Mouse (Mus musculus) heart, embryonic 11.5 days (tissue): ENCODE data around the gene Zkscan17. TPM values are rescaled to one million over a fixed set of nuclear protein-coding genes. Genes with fewer than 3 reads are reported as not detected.

ENCODE experiments used
- ATAC-seq: fragments of 200-750 bp; cut with Nextera tagmentation; replicated peaks from 2 replicates; pipeline ENCODE4 v1.8.0; 2017; ENCODE audit warnings: moderate library complexity; ENCODE audit not compliant: insufficient number of reproducible peaks, low FRiP score, low TSS enrichment
- H3K27ac ChIP-seq: fragments of 300-500 bp; sonication (generic); 2 replicates; pipeline ENCODE4 v1.5.1; 2014; ENCODE audit warnings: mild to moderate bottlenecking, low read depth, low read length
- H3K27me3 ChIP-seq: fragments of 300-500 bp; sonication (generic); 2 replicates; pipeline ENCODE4 v1.6.1; 2014; ENCODE audit warnings: mild to moderate bottlenecking, low read length, mixed read lengths; ENCODE audit not compliant: control insufficient read depth, insufficient read depth
- H3K36me3 ChIP-seq: fragments of 300-500 bp; sonication (generic); 2 replicates; pipeline ENCODE4 v1.6.1; 2014; ENCODE audit warnings: mild to moderate bottlenecking, low read length, moderate library complexity, mixed read lengths; ENCODE audit not compliant: control insufficient read depth, insufficient read depth
- H3K4me1 ChIP-seq: fragments of 300-500 bp; sonication (generic); 2 replicates; pipeline ENCODE4 v1.6.1; 2014; ENCODE audit warnings: low read length; ENCODE audit not compliant: control insufficient read depth, insufficient read depth
- H3K4me2 ChIP-seq: fragments of 300-500 bp; sonication (generic); 2 replicates; pipeline ENCODE4 v1.6.1; 2014; ENCODE audit warnings: mild to moderate bottlenecking, moderate library complexity
- H3K4me3 ChIP-seq: fragments of 300-500 bp; sonication (generic); 2 replicates; pipeline ENCODE4 v1.5.1; 2014; ENCODE audit warnings: low read depth, low read length
- H3K9ac ChIP-seq: fragments of 300-500 bp; sonication (generic); 2 replicates; pipeline ENCODE4 v1.6.1; 2014; ENCODE audit warnings: mild to moderate bottlenecking, low read depth, low read length, moderate library complexity
- H3K9me3 ChIP-seq: fragments of 300-500 bp; sonication (generic); replicated peaks from 2 replicates; pipeline ENCODE4 v1.6.1; 2016; ENCODE audit warnings: low read length; ENCODE audit not compliant: control insufficient read depth
- WGBS: fragments of 180-500 bp; shearing (Covaris S2); extraction: QIAGEN DNeasy Blood & Tissue Kit; methylation state at CpG from one replicate; pipeline ENCODE4 v1.1.7; 2014; ENCODE audit not compliant: insufficient replicate concordance; 5-methylcytosine and 5-hydroxymethylcytosine counted together
- polyA plus RNA-seq: library from polyadenylated mRNA; unstranded; fragments of >200 nt; fragmentation: Nextera tagmentation; extraction: Ambion mirVana; gene quantifications from 2 replicates; pipeline ENCODE4 v1.2.1, GENCODE M21; 2014

Zkscan17 gene
- polyA plus RNA-seq, 1 experiment from 2014 or later = 12.8 TPM

DNA sequence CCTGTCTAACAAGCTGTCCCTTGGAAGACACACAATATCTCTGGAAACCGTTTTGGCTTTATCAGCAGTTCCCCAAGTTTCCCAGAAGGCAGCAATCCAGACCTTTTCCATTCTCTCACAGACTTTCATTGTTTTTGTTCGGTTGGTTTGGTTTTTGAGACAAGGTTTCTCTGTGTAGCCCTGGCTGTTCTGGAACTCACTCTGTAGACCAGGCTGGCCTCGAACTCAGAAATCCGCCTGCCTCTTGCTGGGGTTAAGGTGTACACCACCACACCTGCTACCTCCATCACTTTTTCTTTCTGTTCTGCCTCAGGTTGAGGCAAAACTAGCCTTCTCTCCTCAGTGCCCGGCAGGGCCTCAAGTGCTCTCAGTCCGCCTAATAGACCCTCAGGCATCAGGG, 12.2 kb downstream of the Zkscan17 start:
- WGBS = 56% methylated on average over 6 of the region's 6 CpGs
- no peak overlapping the region for H3K9ac ChIP-seq

GRCm38 (mm10) chr11:59513556-59513955, 13.0 kb downstream of the Zkscan17 start:
- no peaks in the 10 kb centered on the region for H3K9me3 ChIP-seq
- H3K27me3 ChIP-seq = no peaks in the 10 kb centered on the region
- peak overlapping the region; percentile 35; the same call in 1 of the 2 replicates for H3K27ac ChIP-seq
- H3K36me3 ChIP-seq = no peaks in the 10 kb centered on the region
- WGBS = 78% methylated on average over 3 of the region's 3 CpGs
- no peak for ATAC-seq
- H3K9ac ChIP-seq = no peak overlapping the region
- no peak overlapping the region for H3K4me2 ChIP-seq
- no peaks in the 10 kb centered on the region for H3K4me1 ChIP-seq
- no peak overlapping the region for H3K4me3 ChIP-seq

More for the DNA sequence above, 12.2 kb downstream of the Zkscan17 start:
- Histone ChIP-seq H3K4me2 (no peak overlapping the region), H3K27me3 (no peaks in the 10 kb centered on the region), H3K4me1 (no peaks in the 10 kb centered on the region; the same call in 1 of the 2 replicates), H3K9me3 (no peaks in the 10 kb centered on the region), H3K36me3 (no peaks in the 10 kb centered on the region), H3K4me3 (no peak overlapping the region), H3K27ac (peak overlapping the region; percentile 79; the same call in 1 of the 2 replicates)
- no peak for ATAC-seq

- no peak for ATAC-seq
- H3K9me3 ChIP-seq = no peaks in the 10 kb centered on the region
- H3K4me3 ChIP-seq = no peak overlapping the region
- no peaks in the 10 kb centered on the region for H3K27me3 ChIP-seq
- no peaks in the 10 kb centered on the region for H3K4me1 ChIP-seq
- no peak overlapping the region for H3K4me2 ChIP-seq
- H3K9ac ChIP-seq = no peak overlapping the region
- H3K27ac ChIP-seq = no peak overlapping the region
- H3K36me3 ChIP-seq = no peaks in the 10 kb centered on the region
- 83% methylated on average over 10 of the region's 10 CpGs for WGBS
Observed at GRCm38 (mm10) chr11:59512733-59513132, 13.8 kb downstream of the Zkscan17 start.

DNA sequence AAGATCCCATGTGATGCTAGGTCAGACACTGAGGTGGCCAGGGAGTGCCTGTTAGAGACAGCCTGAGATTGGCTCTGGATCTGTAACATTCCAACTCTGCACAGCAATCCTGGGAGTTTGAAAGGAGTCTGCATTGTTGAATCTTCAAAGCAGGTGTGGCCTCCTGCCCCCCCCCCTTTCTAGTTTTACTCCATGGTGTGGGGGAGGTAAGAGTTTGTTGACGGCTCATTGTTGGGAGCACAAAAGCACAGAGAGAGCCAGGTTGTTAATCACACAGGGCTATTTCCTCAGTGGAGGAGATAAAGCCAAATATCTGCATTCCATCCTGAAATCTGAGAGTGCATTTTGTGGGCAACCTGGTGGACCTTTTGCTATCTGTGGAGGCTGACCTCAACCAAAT, 15.0 kb downstream of the Zkscan17 start:
- Histone ChIP-seq H3K4me3 (no peak overlapping the region), H3K4me1 (peaks cover 5% of the 10 kb centered on the region; the same call in 1 of the 2 replicates), H3K36me3 (no peaks in the 10 kb centered on the region), H3K9ac (no peak overlapping the region), H3K9me3 (no peaks in the 10 kb centered on the region), H3K4me2 (no peak overlapping the region), H3K27me3 (no peaks in the 10 kb centered on the region), H3K27ac (no peak overlapping the region)
- WGBS = 50% methylated on average over 1 of the region's 1 CpGs
- no peak for ATAC-seq

- no peak for ATAC-seq
- H3K4me1 ChIP-seq = peaks cover 9% of the 10 kb centered on the region
- H3K36me3 ChIP-seq = peaks cover 15% of the 10 kb centered on the region
- H3K4me2 ChIP-seq = peak overlapping the region; percentile 86
- peak overlapping the region; percentile 96 for H3K9ac ChIP-seq
- peak overlapping the region; percentile 97 for H3K4me3 ChIP-seq
- no peaks in the 10 kb centered on the region for H3K27me3 ChIP-seq
- H3K27ac ChIP-seq = peak overlapping the region; percentile 95
- WGBS = 1% methylated on average over 14 of the region's 14 CpGs
- no peaks in the 10 kb centered on the region for H3K9me3 ChIP-seq
Observed at GRCm38 (mm10) chr11:59506713-59507074, 19.9 kb downstream of the Zkscan17 start.

DNA sequence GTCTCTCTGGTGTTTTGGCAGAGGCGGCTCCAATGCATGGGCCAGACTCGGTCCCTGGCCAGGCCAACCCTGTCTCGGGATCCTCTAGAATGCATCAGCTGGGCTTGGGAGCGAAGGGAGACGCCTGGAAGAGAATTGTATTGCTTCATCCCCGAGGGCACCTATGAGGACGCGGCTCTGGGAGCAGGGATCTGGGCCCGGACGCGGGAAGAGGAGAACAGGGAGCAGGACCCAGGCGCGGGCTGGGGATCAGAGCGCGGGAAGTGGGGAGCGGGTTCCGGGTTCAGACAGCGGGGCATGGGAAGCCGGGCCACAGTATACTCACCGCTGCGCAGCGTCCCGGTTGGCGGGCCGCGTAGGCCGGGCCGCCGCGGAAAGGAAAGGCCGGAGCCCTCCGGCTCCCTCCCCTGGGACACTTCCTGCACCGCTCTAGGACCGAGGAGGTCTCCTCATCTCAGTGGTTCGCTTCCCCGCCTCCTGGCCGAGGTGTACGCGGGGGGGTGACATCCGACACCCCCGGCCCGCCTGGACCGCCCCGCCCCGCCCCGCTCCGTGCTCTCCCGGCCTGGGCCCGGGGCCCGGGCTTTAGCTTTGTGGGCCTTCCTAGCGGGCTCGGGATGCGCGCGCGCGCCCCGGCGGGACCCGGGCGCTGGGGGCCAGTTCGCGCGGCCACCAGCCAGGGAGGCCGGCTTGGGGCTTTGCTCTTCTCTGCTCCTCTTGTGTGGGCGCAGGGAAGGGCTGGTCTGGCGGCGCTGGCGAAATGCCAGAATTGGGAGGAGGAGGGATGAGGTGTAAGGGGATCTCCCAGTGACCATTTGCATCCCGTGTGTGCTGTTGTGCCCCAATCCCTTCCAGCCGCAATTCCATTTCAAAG, 20.5 kb downstream of the Zkscan17 start:
- 0% methylated on average over 59 of the region's 71 CpGs for WGBS
- H3K4me3 ChIP-seq = peak overlapping the region; percentile 97
- H3K27ac ChIP-seq = peak overlapping the region; percentile 95
- H3K9ac ChIP-seq = peak overlapping the region; percentile 96
- no peaks in the 10 kb centered on the region for H3K9me3 ChIP-seq
- H3K4me1 ChIP-seq = peaks cover 9% of the 10 kb centered on the region
- peak; percentile 87 for ATAC-seq
- H3K36me3 ChIP-seq = peaks cover 20% of the 10 kb centered on the region
- peak overlapping the region; percentile 86 for H3K4me2 ChIP-seq
- H3K27me3 ChIP-seq = no peaks in the 10 kb centered on the region

- peak overlapping the region; percentile 96 for H3K9ac ChIP-seq
- H3K36me3 ChIP-seq = peaks cover 26% of the 10 kb centered on the region
- peak overlapping the region; percentile 97 for H3K4me3 ChIP-seq
- peaks cover 9% of the 10 kb centered on the region for H3K4me1 ChIP-seq
- H3K27me3 ChIP-seq = no peaks in the 10 kb centered on the region
- no peak for ATAC-seq
- H3K27ac ChIP-seq = peak overlapping the region; percentile 95
- H3K4me2 ChIP-seq = peak overlapping the region; percentile 86
- WGBS = under 1% methylated on average over 21 of the region's 21 CpGs
- no peaks in the 10 kb centered on the region for H3K9me3 ChIP-seq
Observed at GRCm38 (mm10) chr11:59505351-59505838, 21.2 kb downstream of the Zkscan17 start.

DNA sequence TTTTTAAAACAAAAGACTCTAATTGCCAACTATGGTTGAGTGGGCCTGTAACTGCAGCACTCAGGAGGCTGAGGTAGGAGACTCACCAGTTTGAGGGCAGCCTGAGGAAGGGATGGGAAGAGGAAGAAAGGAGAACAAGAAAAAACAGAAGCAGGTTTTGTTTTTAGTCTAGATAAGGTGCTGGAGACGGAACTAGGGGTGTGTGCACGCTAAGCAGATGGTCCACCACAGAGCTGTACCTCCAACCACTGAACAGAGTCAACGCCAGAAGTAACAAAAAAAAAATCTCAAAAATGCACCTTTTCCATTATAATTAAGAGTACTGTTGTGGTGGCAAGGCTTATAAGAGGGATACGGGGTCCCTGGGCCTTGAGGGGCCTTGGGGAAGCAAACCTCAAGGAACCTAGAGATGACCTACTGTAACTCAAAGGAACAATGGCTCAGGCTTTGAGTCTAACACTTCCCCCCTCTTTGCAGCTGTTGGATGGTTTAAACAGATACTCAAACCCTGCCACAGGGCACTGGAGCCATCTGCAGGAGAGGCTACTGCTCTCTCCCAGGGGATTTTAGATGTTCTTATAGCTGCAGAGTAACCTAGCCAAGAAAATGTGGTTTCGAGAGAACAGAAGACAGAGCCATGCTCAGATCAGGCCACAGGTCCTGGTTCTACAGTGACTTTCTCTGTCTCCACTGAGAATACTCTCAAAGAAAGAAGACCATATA, 24.4 kb downstream of the Zkscan17 start:
- Histone ChIP-seq H3K27me3 (no peaks in the 10 kb centered on the region), H3K9ac (no peak overlapping the region), H3K4me3 (no peak overlapping the region), H3K9me3 (no peaks in the 10 kb centered on the region), H3K4me2 (no peak overlapping the region), H3K4me1 (peaks cover 6% of the 10 kb centered on the region), H3K27ac (no peak overlapping the region), H3K36me3 (peaks cover 56% of the 10 kb centered on the region)
- ATAC-seq = no peak
- WGBS = 85% methylated on average over 5 of the region's 5 CpGs
